Mouse (Mus musculus): ENCODE measurements at regions not wholly inside any gene's neighbourhood (a gene's known extent, or its start where the extent isn't known, plus 50 kb on each side); places are given as distances from the start of the nearest gene placed in this dataset.

DNA sequence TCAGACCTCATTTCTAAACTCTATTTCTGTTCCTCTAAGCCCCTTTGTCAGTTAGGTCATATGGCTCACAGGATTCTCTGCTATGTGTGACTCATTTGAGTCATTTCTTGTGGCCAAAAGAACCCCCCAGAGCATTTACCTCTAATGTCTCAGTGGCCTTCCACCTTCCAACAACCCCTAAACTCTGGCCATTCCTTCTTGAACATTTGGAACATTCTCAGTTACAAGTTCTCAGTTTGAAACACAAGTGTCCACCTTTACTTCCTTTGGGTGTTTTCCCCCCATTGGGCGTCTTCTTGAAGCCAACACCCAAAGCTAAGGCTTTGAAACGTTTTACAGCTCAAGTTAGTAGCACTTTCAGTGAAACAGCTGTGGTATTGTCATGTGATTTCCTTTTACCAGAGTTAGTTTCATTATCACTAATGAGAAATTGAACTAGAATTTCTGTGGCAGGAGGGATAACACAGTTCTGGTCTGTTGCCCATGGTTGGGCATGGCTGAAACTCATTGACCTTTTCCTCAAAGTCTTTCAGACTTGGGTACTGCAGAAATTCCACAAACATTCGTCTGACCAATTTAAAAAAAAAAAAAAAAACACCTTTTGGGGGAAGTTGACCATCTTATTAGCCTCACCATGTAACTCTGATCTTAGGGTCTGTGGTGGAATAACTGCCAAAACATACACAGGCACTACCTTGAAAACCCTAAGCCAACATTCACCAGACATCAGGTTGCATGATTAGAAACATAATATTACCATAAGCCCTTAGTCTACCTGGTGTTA, 201.8 kb downstream of the Nfkbiz start:
- peak; percentile 67 to 74 for DNase-seq

DNA sequence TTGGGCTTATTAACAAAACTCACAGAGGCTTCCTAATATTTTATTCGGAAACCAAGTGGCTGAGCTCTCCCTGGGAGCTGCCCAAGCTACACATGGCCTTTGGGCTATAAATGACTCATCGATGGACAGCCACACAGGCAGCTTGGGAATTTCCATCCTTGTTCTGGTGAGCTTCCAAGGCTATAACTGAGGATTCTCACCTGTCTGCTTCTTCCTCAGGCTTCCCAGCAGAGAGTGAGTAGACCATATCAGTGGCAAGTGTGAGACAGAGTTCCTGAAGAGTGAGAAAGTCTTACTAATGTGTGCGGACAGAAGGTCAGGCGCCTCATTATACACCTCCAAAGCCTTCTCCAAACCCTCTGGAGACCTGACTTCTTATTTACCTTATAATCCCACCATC, 202.5 kb downstream of the Nfkbiz start:
- DNase-seq, result no peak

DNA sequence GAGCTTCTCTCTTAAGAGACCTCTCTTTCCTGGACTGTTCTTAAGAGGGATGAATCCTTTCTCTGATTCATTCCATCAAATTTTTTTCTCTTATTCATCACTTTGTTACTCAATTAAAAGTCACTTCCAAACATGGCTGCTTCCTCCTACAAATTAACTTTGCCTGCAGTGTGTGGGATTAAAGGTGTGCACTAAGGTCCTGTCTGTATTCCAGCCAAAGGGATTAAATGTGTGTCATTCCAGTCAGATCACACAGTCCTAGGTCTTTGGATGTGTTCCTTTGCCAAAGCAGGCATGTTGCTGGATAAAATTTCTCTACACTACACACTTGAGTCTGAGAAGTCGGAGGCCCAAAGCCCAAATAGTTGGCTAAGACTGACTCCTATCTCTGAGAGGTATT, 204.0 kb downstream of the Nfkbiz start:
- no peak for DNase-seq

DNA sequence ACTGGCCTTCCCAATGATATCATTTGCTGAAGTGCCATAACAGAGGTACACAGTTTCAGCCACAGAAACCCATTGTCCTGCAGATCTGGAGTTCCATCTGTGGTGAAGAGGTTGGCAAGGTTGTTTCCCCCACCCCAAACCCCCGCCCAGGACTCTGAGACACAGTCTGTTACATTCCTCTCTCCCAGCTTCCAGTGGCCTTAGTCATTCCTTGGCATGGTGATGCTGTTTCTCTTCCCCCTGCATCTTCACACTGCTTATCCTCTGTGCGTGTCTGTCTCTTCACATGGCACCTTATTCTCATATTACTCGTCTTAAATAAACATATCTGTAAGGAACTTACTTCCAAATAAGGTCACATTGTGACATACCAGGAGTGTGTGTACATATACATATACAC, 206.5 kb downstream of the Nfkbiz start:
- DNase-seq, result no peak

DNA sequence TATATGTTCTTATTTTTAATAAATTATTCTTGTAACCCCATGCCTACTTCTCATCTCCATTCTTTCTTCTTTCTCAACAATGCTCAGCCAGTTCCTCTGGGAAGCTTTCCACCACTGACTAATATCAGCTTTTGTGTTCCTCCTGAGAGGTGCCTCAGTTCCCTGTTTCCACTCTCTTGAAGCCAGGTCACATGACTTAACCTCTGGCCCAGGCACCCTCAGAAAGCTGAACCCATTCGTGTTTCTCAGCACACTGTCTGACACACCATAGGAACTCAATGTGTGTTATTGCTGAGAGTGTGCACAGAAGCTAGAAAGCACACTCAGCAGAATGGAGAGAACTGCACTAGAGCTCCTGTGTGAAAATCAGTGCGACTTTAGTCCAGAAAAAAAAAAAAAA, 207.1 kb downstream of the Nfkbiz start:
- no peak for DNase-seq

DNA sequence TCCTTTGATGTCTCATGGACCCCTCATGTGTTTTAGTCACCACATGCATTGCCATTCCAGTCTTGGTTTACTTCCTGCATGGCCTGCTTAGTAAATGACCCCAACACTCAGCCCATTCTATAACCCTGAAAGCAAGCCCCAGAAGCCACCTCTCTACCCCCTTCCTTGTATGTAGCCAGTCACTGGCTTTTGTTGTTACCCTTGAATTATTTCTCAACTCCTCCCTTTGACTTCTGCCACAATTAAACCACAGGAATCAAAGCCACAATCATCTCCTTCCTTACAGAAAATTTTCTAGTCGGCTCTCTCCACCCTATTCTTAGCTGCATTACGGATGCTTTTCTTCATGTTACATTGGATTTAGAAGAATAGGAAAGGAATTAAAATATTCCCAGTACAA, 207.7 kb downstream of the Nfkbiz start:
- no peak for DNase-seq

DNA sequence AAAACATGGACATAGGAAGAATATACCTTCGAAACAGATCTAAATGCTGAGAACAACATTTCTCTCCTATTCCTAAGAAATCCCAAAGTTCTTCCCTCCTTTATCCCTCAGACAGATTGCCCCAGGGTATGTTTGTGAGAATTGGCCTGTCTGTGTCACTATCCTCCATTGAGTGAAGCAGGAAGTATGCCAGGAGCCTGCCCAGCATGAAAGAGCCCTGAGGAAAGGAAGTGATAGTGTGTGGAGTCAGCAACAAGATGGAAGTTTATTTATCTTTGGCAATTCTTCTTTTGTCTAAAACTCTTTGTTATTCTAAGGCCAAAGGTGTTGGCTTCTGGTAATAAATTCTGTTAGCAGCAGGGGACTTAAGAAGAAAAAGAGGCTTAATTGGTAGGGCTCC, 211.2 kb downstream of the Nfkbiz start:
- no peak for DNase-seq

DNA sequence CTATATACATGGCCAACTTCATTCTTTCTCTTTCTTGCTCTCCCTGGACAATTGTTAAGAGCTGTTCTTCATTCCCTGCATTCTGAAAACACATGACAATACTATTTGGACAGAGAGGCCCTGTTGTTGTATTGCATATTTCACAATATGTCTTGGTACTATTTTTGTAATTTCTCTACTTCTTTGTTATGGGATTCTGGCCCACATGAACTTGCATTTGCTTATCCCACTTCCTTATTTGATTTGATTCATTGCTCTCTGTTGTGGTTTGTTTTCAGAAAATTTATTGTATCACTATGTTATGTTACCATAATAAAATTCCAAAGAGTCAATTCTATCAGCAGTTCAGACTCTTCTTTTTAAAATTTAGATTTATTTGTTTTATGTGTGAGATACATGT, 215.3 kb downstream of the Nfkbiz start:
- DNase-seq, result no peak

DNA sequence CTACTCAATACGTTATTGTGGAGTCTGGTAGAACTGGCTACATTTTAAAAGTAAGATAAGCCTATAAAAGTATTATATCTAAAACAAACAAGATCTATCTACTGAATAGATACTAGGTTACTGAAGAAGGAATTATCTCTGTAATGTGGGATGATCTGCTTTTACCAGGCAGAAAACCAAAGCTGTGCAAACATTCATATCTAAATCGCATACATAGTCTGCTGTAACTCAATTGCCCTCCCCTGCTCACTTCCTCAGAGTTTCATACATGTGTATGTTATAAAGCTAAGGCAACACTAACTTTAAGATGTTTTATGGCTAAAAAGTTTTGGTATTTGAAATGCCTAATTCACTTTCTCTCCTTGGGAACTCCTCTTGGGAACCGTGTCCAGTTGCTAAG, 219.0 kb downstream of the Nfkbiz start:
- DNase-seq, result no peak

DNA sequence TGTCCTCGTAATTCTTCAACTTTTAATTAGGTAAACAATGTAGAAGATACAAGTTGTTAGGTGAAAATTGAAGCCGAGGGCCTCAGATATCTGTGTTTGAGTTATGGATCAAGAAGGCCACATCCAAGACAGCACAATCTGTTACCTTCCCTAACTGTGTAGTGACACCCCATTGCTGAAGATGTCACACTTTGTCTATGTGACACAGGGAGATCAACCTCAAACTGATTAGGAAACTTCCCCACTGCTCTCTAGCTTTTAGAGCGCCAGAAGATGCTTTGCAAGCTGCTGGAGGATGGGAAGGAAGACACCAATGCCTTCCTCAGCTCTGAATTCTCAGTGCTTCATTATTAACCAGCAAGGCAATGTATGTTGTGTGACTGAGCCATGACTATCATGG, 220.7 kb downstream of the Nfkbiz start:
- DNase-seq, result no peak

DNA sequence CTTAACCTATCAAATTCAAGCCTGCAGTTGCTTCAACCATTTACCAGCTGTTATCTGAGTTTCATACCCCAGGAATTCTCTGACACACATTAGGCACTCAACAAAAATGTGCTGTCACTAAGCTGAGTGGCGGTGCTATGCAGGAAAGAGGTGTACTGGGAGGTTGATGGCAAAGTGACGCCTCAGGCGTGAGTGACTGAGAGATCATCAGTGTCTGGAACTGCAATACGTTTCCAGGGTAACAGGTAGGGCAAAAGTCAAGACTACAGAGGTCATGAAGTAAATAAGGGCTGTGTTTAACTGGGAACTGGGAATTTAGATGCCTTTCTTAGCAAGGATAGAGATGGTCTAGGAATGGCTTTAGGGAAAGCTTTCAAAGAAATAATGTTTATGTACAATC, 221.2 kb downstream of the Nfkbiz start:
- no peak for DNase-seq

DNA sequence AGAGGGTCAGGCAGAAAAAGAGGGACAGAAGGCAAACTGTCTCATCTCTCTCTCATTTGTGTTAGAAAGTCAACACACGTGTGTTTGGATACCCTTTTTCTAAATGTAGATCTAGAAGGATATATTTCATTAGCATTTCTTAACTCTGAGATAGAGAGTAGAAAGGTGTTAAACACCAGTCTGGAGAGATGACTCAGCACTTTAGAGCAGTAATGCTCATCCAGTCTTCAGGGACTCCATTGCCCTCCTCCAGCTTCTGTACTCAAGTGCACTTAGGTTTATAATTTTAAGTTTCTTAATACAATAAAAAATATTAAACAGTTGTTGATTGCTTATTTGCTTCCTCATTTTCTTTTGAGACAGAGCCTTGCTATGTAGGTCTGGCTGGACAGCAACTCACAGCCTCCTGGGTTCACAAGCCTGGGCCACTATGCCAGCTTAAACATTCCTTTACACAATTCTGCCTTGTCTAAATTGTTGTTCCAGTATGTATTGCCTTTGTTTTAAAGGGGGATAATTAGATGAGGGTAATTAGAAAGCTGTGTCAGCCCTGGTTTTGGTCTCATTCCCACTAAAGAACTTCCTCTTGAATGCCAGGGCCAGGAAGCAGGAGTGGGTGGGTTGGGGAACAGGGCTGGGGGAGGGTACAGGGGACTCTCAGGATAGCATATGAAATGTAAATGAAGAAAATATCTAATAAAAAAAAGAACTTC, 222.1 kb downstream of the Nfkbiz start:
- DNase-seq, result no peak

DNA sequence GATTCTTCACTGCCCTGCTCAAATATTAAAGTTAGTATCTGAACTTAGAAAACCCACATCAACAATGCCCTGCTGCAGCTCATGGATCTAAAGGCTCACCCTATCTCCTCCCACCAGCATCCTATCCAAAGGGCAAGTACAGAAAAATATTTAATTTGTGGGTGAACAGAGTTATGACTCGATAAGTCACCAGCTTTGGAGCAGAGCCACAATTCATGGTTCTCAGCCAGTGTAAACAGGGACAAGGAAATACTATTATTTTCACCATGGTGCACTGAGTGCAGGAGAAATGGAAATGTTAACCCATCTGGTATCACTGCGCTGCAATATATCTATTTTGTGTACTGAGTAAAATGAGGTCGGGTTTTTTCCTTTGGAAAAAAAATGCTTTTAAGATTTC, 225.8 kb downstream of the Nfkbiz start:
- no peak for DNase-seq

DNA sequence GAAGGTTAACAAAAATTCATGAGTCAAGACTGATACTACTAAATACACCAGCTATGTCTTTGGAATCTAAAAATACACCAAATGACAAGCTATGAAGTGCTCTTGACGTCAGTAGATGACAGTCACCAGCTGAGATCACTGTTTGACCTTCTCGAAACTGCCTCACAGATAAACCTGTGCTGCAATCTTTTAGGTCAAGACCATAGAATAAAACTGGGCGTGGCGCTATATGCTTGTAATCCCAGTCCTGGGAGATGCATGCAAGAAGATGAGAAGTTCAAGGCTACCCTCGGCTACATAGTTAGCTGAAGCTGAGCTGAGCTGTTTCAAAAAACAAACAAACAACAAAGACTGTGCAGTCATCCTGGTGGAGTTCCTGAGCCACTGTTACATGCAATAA, 226.7 kb downstream of the Nfkbiz start:
- no peak for DNase-seq

DNA sequence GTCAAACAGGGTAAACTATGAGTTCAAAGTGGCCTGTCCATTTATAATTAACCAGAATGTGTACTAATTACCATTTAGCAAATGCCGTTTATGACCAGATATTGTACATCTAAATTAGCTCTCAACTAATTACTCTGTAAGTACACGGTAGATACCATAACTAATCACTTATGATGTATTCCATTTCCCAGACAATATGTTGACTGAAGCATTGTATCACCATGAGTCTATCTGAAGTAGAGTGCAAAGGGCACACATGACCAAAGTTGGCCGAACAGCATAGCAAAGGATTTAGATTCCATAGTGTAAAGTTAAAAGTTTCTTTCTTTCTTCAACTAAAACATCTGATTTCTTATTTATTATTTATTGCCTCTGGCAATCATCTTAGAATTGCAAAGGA, 227.5 kb downstream of the Nfkbiz start:
- no peak for DNase-seq

DNA sequence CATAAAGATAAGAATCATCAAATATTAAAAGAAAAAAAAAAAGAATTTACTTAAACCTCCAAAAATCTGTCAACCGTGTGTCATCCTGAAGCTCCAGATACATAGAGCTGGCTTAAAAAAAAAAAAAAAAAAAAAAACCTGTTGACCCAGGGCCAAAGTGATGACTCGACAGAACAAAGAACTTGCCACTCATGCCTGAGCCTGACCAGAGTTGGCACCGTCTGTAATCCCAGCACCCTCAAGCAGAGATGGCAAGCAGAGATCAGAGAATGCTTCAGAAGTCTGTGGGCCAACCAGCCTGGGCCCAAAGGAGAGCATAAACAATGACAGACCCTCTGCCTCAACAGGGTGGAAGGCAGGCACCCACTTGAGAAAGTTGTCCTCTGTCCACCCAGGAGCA, 230.3 kb downstream of the Nfkbiz start:
- no peak for DNase-seq

DNA sequence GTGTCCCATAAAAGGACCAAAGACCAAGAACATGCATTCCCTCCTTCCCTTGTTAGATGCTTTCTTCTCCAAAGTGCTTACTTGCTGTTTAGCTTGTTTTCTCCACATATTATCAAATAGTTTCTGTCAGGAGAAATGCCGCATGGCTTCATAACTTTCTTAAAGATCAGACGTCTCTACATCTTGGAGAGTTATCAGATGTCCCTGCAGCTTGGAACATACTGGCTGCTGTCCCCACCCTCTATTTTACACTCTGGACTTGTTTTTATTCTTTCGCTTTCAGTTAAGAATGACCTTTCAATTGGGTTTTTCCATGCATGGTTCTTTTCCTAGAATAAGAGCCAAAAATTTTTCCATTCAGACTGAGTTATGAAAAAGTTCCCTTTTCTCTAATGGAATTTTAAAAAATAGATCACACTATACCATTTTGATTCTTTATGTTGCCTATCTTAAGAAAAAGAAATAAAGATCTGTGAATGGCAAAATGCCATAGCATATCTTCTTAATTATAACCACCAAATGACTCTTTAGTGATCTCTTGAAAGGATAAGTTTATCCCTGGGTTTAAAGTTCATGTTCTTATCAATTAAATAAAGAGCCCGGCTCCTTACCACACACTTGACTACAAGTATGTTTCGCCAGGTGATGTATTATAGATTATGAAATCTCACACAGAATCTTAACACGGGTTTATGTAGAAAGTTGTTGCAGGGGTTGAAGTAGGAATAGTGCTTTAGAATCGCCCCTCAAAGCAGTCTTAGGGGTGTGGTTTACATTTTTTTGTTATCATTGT, 232.1 kb downstream of the Nfkbiz start:
- DNase-seq, result no peak

DNA sequence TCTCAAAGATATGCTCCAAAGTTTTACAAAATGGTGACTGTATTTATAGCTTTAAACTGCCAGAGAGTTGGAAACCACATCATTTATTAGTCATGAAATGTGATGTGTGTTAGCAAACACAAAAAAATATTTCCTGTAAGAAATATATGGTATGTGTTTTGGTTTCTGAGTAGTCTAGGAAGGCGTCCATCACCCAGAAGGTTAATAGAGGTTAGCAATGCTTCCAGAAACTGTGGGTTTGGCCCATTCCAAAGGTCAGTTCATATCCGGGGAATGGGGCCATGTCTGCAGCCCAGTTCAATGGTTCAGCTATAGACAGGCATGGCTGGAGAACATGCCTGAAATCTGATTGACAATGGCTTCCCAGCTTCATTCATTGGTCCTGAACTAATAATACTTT, 235.1 kb downstream of the Nfkbiz start:
- DNase-seq, result no peak

DNA sequence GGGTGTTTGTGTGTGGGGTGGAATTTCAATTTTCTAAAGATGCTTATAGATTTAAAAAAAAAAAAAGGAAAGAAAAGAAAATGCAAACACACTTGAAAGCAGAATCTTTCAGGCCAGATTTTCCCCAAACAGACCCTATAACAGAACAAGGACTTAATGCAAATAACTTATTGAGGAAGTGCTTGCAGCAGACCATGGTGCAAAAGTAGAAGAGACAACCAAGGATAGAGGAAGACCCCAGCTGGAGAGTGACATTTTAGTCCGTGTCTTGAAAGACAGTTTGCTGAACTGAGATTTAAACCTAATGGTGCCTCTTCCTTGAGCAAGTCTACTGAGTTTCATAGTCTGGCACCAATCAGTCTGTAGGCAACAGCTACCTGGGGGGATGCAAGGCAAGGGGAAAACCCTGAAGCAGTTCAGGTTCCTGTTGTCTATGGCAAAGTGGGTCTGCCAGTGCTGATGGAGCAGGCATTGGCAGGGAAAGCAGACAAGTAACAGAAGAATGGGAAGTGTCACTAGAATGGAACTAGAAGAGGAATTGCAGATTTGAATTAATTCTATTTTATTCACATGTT, 249.2 kb downstream of the Nfkbiz start:
- DNase-seq, result peak; percentile 20 to 21

DNA sequence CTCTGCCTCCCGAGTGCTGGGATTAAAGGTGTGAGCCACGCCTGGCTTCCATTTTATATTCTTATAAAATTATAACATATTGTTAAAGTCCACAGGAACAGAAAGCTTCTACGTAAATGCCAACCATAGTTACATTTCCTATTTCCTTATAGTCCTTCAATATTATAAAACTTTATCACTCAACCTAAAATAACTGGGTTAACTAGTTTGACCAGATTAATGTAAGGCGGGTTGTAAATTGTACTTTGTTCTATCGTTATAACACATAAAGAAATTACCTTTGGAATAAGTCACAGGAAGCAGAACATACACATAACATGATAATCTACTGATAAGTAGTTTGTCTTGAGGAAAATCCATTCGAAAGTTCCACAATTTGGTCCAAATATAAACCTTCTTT, 251.6 kb downstream of the Nfkbiz start:
- DNase-seq, result no peak

DNA sequence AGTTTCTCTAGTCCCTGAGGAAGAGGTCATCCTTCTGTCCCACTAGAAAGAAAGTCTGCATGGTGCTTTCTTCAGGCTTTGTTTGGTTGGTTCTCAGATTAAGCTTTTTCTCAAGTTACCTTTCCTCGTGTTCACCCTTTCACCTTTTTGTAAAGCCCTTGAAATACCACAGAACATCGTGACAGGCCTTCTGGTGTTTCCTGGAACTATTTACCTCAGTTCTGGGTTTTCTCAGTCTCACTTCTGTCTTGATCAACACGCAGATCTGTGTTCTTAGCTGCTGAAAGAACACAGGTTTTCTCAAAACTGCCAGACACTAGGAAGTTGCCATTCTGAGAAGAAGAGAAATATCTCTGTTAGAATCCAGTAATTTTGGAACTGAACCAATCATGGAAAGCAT, 255.8 kb downstream of the Nfkbiz start:
- no peak for DNase-seq

DNA sequence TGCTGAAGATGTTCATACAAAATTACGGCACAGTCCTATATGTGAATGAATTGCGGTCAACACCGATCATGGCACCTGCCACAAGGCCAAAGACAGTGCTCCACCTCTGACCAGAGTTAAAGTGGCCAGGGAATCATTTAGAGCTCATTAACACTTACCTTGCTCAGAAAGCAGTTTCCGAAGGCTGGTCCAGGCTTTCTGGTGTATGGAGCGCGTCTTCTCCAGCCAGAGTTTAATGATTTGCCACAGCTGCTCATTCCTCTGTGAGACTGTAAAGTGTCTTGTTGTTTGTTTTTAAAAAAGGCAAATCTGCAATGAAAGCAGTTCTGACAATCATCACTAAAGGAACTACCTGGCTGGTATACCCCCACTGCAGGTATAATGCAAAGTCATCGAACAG, 256.7 kb downstream of the Nfkbiz start:
- DNase-seq, result no peak

DNA sequence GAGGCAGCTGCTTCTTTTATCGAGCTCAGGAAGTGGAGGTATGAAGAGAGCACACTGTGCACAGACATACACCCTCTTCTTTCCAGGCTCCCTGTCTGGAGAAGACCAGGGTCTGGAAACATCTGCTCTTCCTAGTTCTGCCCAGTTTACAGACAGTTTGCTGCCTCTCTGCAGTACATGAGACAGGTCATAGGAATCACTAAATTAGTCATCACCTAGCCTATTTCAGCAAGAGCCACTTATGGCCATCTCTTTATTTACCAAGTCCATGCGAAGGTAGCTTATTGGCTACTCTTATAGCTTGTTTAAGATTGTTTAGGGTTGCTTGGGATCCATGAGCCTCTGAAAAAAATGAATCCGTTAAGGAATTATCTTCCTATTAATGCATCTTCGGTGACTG, 257.9 kb downstream of the Nfkbiz start:
- DNase-seq, result no peak

DNA sequence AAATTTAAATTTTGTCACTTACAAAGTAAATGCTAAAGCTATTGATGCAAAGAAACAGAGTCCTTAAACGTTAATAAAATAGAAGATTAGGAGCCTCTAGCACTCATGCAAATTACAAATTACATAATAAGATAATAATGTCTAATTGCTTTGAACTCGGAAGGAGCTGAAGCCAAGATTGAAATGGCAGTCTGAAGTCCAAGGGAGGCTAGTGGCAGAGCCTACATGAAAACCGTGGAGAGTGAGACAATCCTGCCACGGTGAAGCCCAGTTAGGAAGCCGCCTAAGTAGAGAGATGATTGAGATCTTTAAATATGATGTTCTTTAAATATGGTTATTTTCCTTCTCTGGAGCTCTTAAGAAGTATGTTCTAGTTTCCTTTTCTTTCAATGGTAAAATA, 260.0 kb downstream of the Nfkbiz start:
- no peak for DNase-seq

Data from B cell, adult 2 months (primary cell).